Comparison of ENCODE assay signal across 8 mouse cellular contexts in the genomic region with DNA sequence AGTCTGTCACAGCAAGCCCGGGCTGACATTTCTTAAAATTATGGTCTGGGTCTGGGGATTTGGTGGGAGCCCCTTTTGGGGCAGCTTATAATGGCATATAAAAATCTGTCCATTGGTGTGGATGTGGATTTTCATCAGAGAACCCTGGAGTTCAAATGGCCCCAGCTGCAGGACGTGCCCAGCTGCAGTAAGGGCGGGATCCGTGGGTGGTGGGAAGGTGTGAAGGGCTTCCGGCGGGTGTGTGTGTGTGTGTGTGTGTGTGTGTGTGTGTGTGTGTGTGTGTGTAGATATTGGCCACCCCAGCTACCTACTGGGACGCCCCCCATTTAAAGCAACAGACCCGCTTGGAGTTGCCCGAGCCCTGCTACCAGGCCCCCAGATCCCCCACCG. TPM values are rescaled to one million over a fixed set of nuclear protein-coding genes. Genes with fewer than 3 reads are reported as not detected.
DNase-seq lines count a peak whose midpoint lies in the region; ATAC-seq and TF ChIP-seq lines count a peak whose summit lies in the region.

No protein-coding gene starts in this region.

- peak overlapping the region; percentile 81 for H3K4me3 ChIP-seq in heart, embryonic 15.5 days
- peak overlapping the region; percentile 47 to 60 for H3K4me3 ChIP-seq in ES-E14 (ENCODE audit: insufficient read depth in 1 of 2, low read depth in 1 of 2, low read length in 2 of 2, poor library complexity in 1 of 2, severe bottlenecking in 1 of 2)
- peak overlapping the region; percentile 47 for H3K4me3 ChIP-seq in hindbrain, embryonic 12.5 days
- peak overlapping the region; percentile 46 for H3K4me3 ChIP-seq in midbrain, embryonic 11.5 days (ENCODE audit: low read depth, low read length)

- no peak; the same call in 1 of the 2 replicates for ATAC-seq in heart, embryonic 15.5 days (replicated peaks; ENCODE audit: insufficient number of reproducible peaks, insufficient read depth, low FRiP score, low read depth)
- ATAC-seq in hindbrain, embryonic 12.5 days (ENCODE audit: low FRiP score) = no peak; the same call in 1 of the 2 replicates
- no peak for ATAC-seq in midbrain, embryonic 11.5 days (ENCODE audit: low FRiP score)
- ATAC-seq in activated CD4-positive, CD25-positive, alpha-beta regulatory T cell, adult 4 months = no peak

- WGBS in heart, embryonic 15.5 days = 3% methylated on average over 9 of the region's 10 CpGs
- under 1% methylated on average over 7 of the region's 10 CpGs for WGBS in hindbrain, embryonic 12.5 days
- 1% methylated on average over 8 of the region's 10 CpGs for WGBS in midbrain, embryonic 11.5 days

- no peaks in the 10 kb centered on the region for H3K27me3 ChIP-seq in heart, embryonic 15.5 days
- 0 out of 2 replicates have a peak, but pooled peaks cover 3% of the 10 kb centered on the region for H3K27me3 ChIP-seq in hindbrain, embryonic 12.5 days
- no peaks in the 10 kb centered on the region for H3K27me3 ChIP-seq in midbrain, embryonic 11.5 days (ENCODE audit: control insufficient read depth, insufficient read depth, low read length)

- H3K27ac ChIP-seq in heart, embryonic 15.5 days = peak overlapping the region; percentile 96
- H3K27ac ChIP-seq in ES-E14 (ENCODE audit: insufficient read depth, low read depth, low read length, poor library complexity, severe bottlenecking) = no peak overlapping the region; the same call in 1 of the 2 replicates
- H3K27ac ChIP-seq in hindbrain, embryonic 12.5 days = peak overlapping the region; percentile 92
- H3K27ac ChIP-seq in midbrain, embryonic 11.5 days (ENCODE audit: low read depth, low read length) = peak overlapping the region; percentile 96

- intact Hi-C loops in gastrocnemius, postnatal 36 days (cut with DNase I) = loop anchor here (10.0 kb wide), 2 partner anchors 767 to 977 kb away; no protein-coding TSS in a partner anchor

- H3K36me3 ChIP-seq in heart, embryonic 15.5 days = no peaks in the 10 kb centered on the region
- H3K36me3 ChIP-seq in ES-E14 (ENCODE audit: control insufficient read depth, insufficient read depth, low read length, poor library complexity, severe bottlenecking) = no peaks in the 10 kb centered on the region
- no peaks in the 10 kb centered on the region for H3K36me3 ChIP-seq in hindbrain, embryonic 12.5 days
- H3K36me3 ChIP-seq in midbrain, embryonic 11.5 days (ENCODE audit: control insufficient read depth, insufficient read depth, low read length) = no peaks in the 10 kb centered on the region

- H3K4me2 ChIP-seq in heart, embryonic 15.5 days = peak overlapping the region; percentile 92
- H3K4me2 ChIP-seq in hindbrain, embryonic 12.5 days (replicated peaks) = peak overlapping the region; percentile 97
- H3K4me2 ChIP-seq in midbrain, embryonic 11.5 days = peak overlapping the region; percentile 93

- DNase-seq in heart, adult 8-10 months (ENCODE audit: low spot score) = no peak
- DNase-seq in ES-E14 (ENCODE audit: low read depth, low spot score) = no peak
- DNase-seq in midbrain, embryonic 11.5 days (ENCODE audit: low spot score, missing footprints) = no peak
- no peak for DNase-seq in gastrocnemius, postnatal 36 days
- DNase-seq in ovary, postnatal 10 days (ENCODE audit: low spot score) = no peak

- in situ Hi-C loops in ES-E14 (cut with MboI; ENCODE audit: low sequenced_read_pairs in 2 of 2, unreplicated experiment in 2 of 2) = loop anchor here in 1 of 2 experiments (25.0 kb wide), 3 partner anchors 314 to 1189 kb away; no protein-coding TSS in a partner anchor

- H3K9me3 ChIP-seq in heart, embryonic 15.5 days (replicated peaks) = no peaks in the 10 kb centered on the region
- no peaks in the 10 kb centered on the region for H3K9me3 ChIP-seq in ES-E14 (ENCODE audit: control insufficient read depth, insufficient read depth, low read depth, low read length)
- H3K9me3 ChIP-seq in hindbrain, embryonic 12.5 days (replicated peaks) = no peaks in the 10 kb centered on the region
- H3K9me3 ChIP-seq in midbrain, embryonic 11.5 days (ENCODE audit: control insufficient read depth, low read length) = no peaks in the 10 kb centered on the region

- peak overlapping the region; percentile 62 for H3K9ac ChIP-seq in heart, embryonic 15.5 days
- peak overlapping the region; percentile 81 for H3K9ac ChIP-seq in ES-E14 (ENCODE audit: insufficient read depth, low read depth, low read length, poor library complexity, severe bottlenecking)
- peak overlapping the region; percentile 74 for H3K9ac ChIP-seq in hindbrain, embryonic 12.5 days
- peak overlapping the region; percentile 84 for H3K9ac ChIP-seq in midbrain, embryonic 11.5 days (ENCODE audit: low read length)

- peaks cover 31% of the 10 kb centered on the region for H3K4me1 ChIP-seq in heart, embryonic 15.5 days (replicated peaks)
- H3K4me1 ChIP-seq in ES-E14 (ENCODE audit: control insufficient read depth in 2 of 2, insufficient read depth in 2 of 2, low read length in 2 of 2, poor library complexity in 1 of 2) = peaks cover 2 to 14% of the 10 kb centered on the region in 2 experiments; a peak in 3 of 4 replicates
- peaks cover 40% of the 10 kb centered on the region for H3K4me1 ChIP-seq in hindbrain, embryonic 12.5 days
- H3K4me1 ChIP-seq in midbrain, embryonic 11.5 days (ENCODE audit: control insufficient read depth, insufficient read depth, low read length) = peaks cover 33% of the 10 kb centered on the region

TF ChIP-seq in ES-E14, 5 proteins besides CTCF, POLR2A, EP300 and RAD21:
- TF ChIP-seq CHD2 (IDR thresholded peaks at IDR 0.05; ENCODE audit: low read depth, low read length) (no peak), HCFC1 (IDR thresholded peaks at IDR 0.05; ENCODE audit: borderline replicate concordance, insufficient read depth, low read length) (no peak), ZC3H11A (IDR thresholded peaks at IDR 0.05; ENCODE audit: borderline replicate concordance, low read depth, low read length) (no peak), MAFK (IDR thresholded peaks at IDR 0.05; ENCODE audit: insufficient read depth, low read depth, low read length) (no peak), ZNF384 (IDR thresholded peaks at IDR 0.05; ENCODE audit: low read depth, low read length) (no peak)

RNA-seq across cellular contexts. Expression of a gene that starts 1.2 kb away (rescaled TPM):
- polyA plus RNA-seq in heart, embryonic 15.5 days (2015; fragmentation: Nextera tagmentation; extraction: Ambion mirVana) = 170 and 206 TPM in 2 replicates
- 10 to 100 TPM; 12.0 to 15.8 (median 13.6) TPM for total RNA-seq in heart, adult 8-10 months (2022)
- 8.8 and 14.5 TPM in 2 replicates for total RNA-seq in ES-E14 (2012; rRNA removed)
- polyA plus RNA-seq in hindbrain, embryonic 12.5 days (2016; fragmentation: Nextera tagmentation; extraction: Ambion mirVana) = 321 and 332 TPM in 2 replicates
- 359 and 385 TPM in 2 replicates for polyA plus RNA-seq in midbrain, embryonic 11.5 days (2014; fragmentation: Nextera tagmentation; extraction: Ambion mirVana)
- polyA plus RNA-seq in activated CD4-positive, CD25-positive, alpha-beta regulatory T cell, adult 4 months (2017; shearing (Covaris generic)) = 100 to 1,000 TPM; 302 to 334 TPM
- 1 to 10 TPM; 2.6 to 2.9 TPM for total RNA-seq in gastrocnemius, postnatal 36 days (2021)
